Mouse (Mus musculus) CH12.LX (cell line): ENCODE measurements around the gene Sh3bgrl2. TPM values are rescaled to one million over a fixed set of nuclear protein-coding genes. Genes with fewer than 3 reads are reported as not detected.

Experiments used
- DNase-seq: peaks from one replicate; pipeline ENCODE4 v3.0.0-alpha.2; 2013; ENCODE audit errors: extremely low read depth
- H3K27ac ChIP-seq: 2 replicates; pipeline ENCODE4 v1.5.1; 2012; ENCODE audit warnings: low read depth, mild to moderate bottlenecking, control low read depth, moderate library complexity; ENCODE audit not compliant: insufficient read depth
- H3K27me3 ChIP-seq: replicated peaks from 2 replicates; pipeline ENCODE3; 2012; ENCODE audit warnings: inconsistent platforms
- H3K36me3 ChIP-seq, 2 experiments: replicated peaks in 1 of 2; 2 replicates each; pipeline versions ENCODE3 to v1.6.1; 2012; ENCODE audit warnings: inconsistent platforms in 1 of 2, low read length in 1 of 2, mild to moderate bottlenecking in 1 of 2, mixed read lengths in 1 of 2, moderate library complexity in 1 of 2; ENCODE audit not compliant: control insufficient read depth in 1 of 2, insufficient read depth in 1 of 2
- H3K4me1 ChIP-seq, 2 experiments: 2 replicates each; pipeline ENCODE4 v1.6.1; 2012; ENCODE audit warnings: inconsistent platforms in 1 of 2, moderate library complexity in 1 of 2; ENCODE audit not compliant: insufficient read depth in 2 of 2, control insufficient read depth in 1 of 2
- H3K4me2 ChIP-seq: 2 replicates; pipeline ENCODE4 v1.6.1; 2012; ENCODE audit warnings: low read depth, mild to moderate bottlenecking, control low read depth; ENCODE audit not compliant: poor library complexity, insufficient read depth, severe bottlenecking
- H3K4me3 ChIP-seq, 3 experiments: fragments of 150-350 bp in 1 of 3; sonication (generic) in 1 of 3; replicated peaks in 1 of 3; 2 replicates each; pipeline versions ENCODE3 to v1.5.1; 2011 to 2012; ENCODE audit warnings: low read depth in 2 of 3, low read length in 2 of 3, mild to moderate bottlenecking in 2 of 3, moderate library complexity in 2 of 3, control low read depth in 1 of 3, improper control_type of control experiment in 1 of 3, inconsistent platforms in 1 of 3, mixed read lengths in 1 of 3; ENCODE audit not compliant: poor library complexity in 1 of 3
- H3K79me2 ChIP-seq: replicated peaks from 2 replicates; pipeline ENCODE4 v1.6.1; 2012; ENCODE audit warnings: mild to moderate bottlenecking, moderate library complexity; ENCODE audit not compliant: control insufficient read depth, poor library complexity, insufficient read depth, severe bottlenecking; ENCODE audit errors: extremely low read depth
- H3K9ac ChIP-seq: 2 replicates; pipeline ENCODE4 v1.6.1; 2012; ENCODE audit warnings: low read depth, mild to moderate bottlenecking, control low read depth, moderate library complexity; ENCODE audit not compliant: insufficient read depth
- H3K9me3 ChIP-seq: replicated peaks from 2 replicates; pipeline ENCODE3; 2012; ENCODE audit warnings: low read length, inconsistent platforms, mixed read lengths
- BHLHE40 ChIP-seq: IDR thresholded peaks from 2 replicates; pipeline ENCODE4 v1.6.1; 2011; ENCODE audit warnings: mild to moderate bottlenecking, low read depth, low read length, improper control_type of control experiment
- CHD2 ChIP-seq: IDR thresholded peaks from 2 replicates; pipeline ENCODE4 v1.6.1; 2011; ENCODE audit warnings: low read length, improper control_type of control experiment
- ELF1 ChIP-seq: IDR thresholded peaks from 2 replicates; pipeline ENCODE4 v1.6.1; 2014; ENCODE audit warnings: low read depth, mild to moderate bottlenecking, inconsistent platforms, low read length, improper control_type of control experiment
- ETS1 ChIP-seq: conservative IDR thresholded peaks from 2 replicates; pipeline ENCODE4 v1.6.1; 2012; ENCODE audit warnings: low read depth, mild to moderate bottlenecking, inconsistent platforms, low read length, improper control_type of control experiment, moderate library complexity
- GABPA ChIP-seq: IDR thresholded peaks from 2 replicates; pipeline ENCODE4 v1.6.1; 2012; ENCODE audit warnings: low read depth, low read length, improper control_type of control experiment, inconsistent platforms; ENCODE audit not compliant: insufficient replicate concordance
- IRF4 ChIP-seq: IDR thresholded peaks from 2 replicates; pipeline ENCODE4 v1.6.1; 2014; ENCODE audit warnings: low read depth, mild to moderate bottlenecking, inconsistent platforms, low read length, improper control_type of control experiment
- MAFK ChIP-seq: IDR thresholded peaks from 2 replicates; pipeline ENCODE4 v1.6.1; 2011; ENCODE audit warnings: low read length, improper control_type of control experiment; ENCODE audit not compliant: insufficient replicate concordance
- MAX ChIP-seq: IDR thresholded peaks from 2 replicates; pipeline ENCODE4 v1.6.1; 2011; ENCODE audit warnings: low read length, improper control_type of control experiment
- MEF2A ChIP-seq: IDR thresholded peaks from 2 replicates; pipeline ENCODE4 v1.6.1; 2014; ENCODE audit warnings: low read depth, mild to moderate bottlenecking, inconsistent platforms, low read length, improper control_type of control experiment, borderline replicate concordance
- NELFE ChIP-seq: IDR thresholded peaks from 2 replicates; pipeline ENCODE4 v1.6.1; 2011; ENCODE audit warnings: low read depth, low read length, improper control_type of control experiment
- POLR2AphosphoS2 ChIP-seq: IDR thresholded peaks from 2 replicates; pipeline ENCODE4 v1.6.1; 2011; ENCODE audit warnings: low read depth, low read length, improper control_type of control experiment
- UBTF ChIP-seq: IDR thresholded peaks from 2 replicates; pipeline ENCODE4 v1.6.1; 2012; ENCODE audit warnings: low read depth, mild to moderate bottlenecking, inconsistent platforms, low read length, improper control_type of control experiment, moderate library complexity
- ZKSCAN1 ChIP-seq: IDR thresholded peaks from 2 replicates; pipeline ENCODE4 v1.6.1; 2012; ENCODE audit warnings: low read depth, inconsistent platforms, low read length, improper control_type of control experiment, borderline replicate concordance
- ZMIZ1 ChIP-seq: IDR thresholded peaks from 2 replicates; pipeline ENCODE4 v1.6.1; 2012; ENCODE audit warnings: low read depth, mild to moderate bottlenecking, inconsistent platforms, low read length, improper control_type of control experiment
- dilution Hi-C: fragments of 300-500 bp; cut with MboI; formaldehyde crosslinking; loops from 2 replicates; pipeline ENCODE4 v1.14.3; 2020; ENCODE audit warnings: low sequenced_read_pairs; ENCODE audit not compliant: extremely low pct_unique_long_range_greater_than_20kb, extremely low pct_ligation_motif_present
- in situ Hi-C: fragments of 300-500 bp; cut with MboI; formaldehyde crosslinking; loops from 3 replicates; pipeline ENCODE4 v1.14.3; 2019; ENCODE audit warnings: low sequenced_read_pairs, low pct_ligation_motif_present, low pct_unique_long_range_greater_than_20kb, mixed read lengths
- polyA plus RNA-seq: library from polyadenylated mRNA; unstranded; fragments of >175 nt; gene quantifications from 2 replicates; pipeline ENCODE4 v1.2.1, GENCODE M21; 2012; ENCODE audit warnings: low read depth; ENCODE audit not compliant: insufficient read length
- total RNA-seq, 2 experiments: library from RNA; depleted of rRNA; stranded (reverse); fragments of 300-350 nt in 1 of 2; fragments of >200 nt in 1 of 2; gene quantifications; 2 replicates each; pipeline ENCODE4 v1.2.3; 2012 to 2014

Sh3bgrl2 gene
- total and polyA plus RNA-seq, 3 experiments, result 0.04 to 0.27 (median 0.11) TPM

DNA sequence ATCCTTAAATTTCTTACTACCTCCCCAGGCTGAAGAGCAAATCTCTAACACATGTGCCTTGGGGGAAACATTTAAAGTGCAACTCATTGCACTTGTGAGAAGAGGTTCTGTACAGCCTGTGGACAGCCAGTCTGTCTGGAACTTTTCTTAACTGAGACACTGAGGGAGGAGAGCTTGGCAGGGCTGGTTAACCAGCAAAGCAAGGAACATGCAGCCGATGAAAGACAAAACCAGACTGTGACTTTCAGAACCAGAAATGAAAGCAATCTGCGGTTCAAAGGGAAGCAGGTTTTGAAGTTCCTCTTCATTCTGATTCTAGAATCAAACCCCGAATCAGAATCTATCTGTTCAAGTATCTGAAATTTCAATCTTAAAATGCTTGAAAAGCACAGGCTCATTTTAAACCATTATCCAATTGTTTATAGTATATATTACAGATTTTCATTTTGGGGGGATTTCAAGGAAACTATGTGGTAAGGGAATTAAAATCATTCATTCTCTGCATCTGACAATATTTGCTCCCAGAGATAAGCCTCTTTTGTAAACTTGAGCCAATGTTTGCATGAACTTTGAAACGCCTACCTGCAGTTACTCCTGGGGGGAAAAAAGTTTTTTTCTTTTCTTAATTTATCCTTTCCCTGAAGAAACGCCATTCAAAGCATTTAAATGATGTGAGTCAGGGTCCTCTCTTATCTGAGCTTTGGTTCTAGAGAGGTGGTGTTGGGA, 14.9 kb upstream of the Sh3bgrl2 start:
- Histone ChIP-seq H3K4me3 (no peak overlapping the region), H3K27me3 (peaks cover 6% of the 10 kb centered on the region), H3K4me1 (peaks cover 0 to 5% of the 10 kb centered on the region in 2 experiments; a peak in 2 of 4 replicates), H3K79me2 (no peaks in the 10 kb centered on the region), H3K9me3 (no peaks in the 10 kb centered on the region), H3K36me3 (no peaks in the 10 kb centered on the region), H3K9ac (no peak overlapping the region), H3K27ac (no peak overlapping the region), H3K4me2 (no peak overlapping the region)
- dilution Hi-C loops, result no loop called here
- peak; percentile 19 for DNase-seq
- TF ChIP-seq MAFK (peak; percentile 56; the same call in 1 of the 2 replicates), MEF2A (no peak), ETS1 (no peak), GABPA (no peak), IRF4 (peak; percentile 69; the same call in 1 of the 2 replicates), BHLHE40 (peak; percentile 43)
- in situ Hi-C loops, result no loop called here

DNA sequence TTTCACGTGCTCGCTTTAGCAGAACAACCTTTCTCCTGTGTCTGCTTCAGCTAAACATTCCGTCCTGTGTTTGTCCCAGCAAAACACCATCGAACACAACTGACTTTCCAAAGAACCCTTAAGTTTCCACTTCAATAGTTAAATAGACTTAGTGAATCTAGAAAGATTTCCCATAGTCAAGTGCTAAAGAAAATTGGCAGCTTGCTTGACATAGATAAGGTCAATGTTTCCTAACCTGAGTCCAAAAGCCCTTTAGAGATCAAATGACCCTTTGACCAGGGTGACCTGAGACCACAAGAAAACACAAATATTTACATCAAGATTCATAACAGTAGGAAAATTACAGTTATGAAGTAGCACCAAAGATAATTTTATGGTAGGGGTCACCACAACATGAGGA, 11.2 kb upstream of the Sh3bgrl2 start:
- no peak overlapping the region for H3K4me3 ChIP-seq
- peaks cover 4% of the 10 kb centered on the region for H3K27me3 ChIP-seq
- no peaks in the 10 kb centered on the region for H3K9me3 ChIP-seq
- H3K9ac ChIP-seq, result no peak overlapping the region
- DNase-seq, result no peak
- TF ChIP-seq CHD2, result no peak
- TF ChIP-seq MAFK, result no peak
- no peak for TF ChIP-seq ELF1
- no peak for TF ChIP-seq ZKSCAN1
- no peak for TF ChIP-seq NELFE
- TF ChIP-seq GABPA, result no peak
- no peak for TF ChIP-seq POLR2AphosphoS2
- TF ChIP-seq MAX, result no peak
- TF ChIP-seq ETS1, result no peak
- no peak for TF ChIP-seq BHLHE40
- no peak for TF ChIP-seq ZMIZ1
- TF ChIP-seq UBTF, result no peak
- no peaks in the 10 kb centered on the region for H3K79me2 ChIP-seq
- in situ Hi-C loops (loop anchor here (5.0 kb wide), 1 partner anchor 35 kb away; no protein-coding TSS in a partner anchor), dilution Hi-C loops (no loop called here)
- H3K36me3 ChIP-seq, result no peaks in the 10 kb centered on the region
- H3K4me2 ChIP-seq, result no peak overlapping the region
- H3K4me1 ChIP-seq, result peaks cover 0 to 6% of the 10 kb centered on the region in 2 experiments; a peak in 2 of 4 replicates
- no peak overlapping the region for H3K27ac ChIP-seq
